Mouse (Mus musculus) 416B (cell line): ENCODE results near the gene Etl4.
"Not testable (repeated sequence)": the region's sequence is repeated elsewhere in the genome, so short reads cannot be mapped to it uniquely, and the experiment has no call there.

Experiments used
- DNase-seq: peaks from one replicate; pipeline ENCODE4 v3.0.0; 2011; ENCODE audit warnings: low read depth

The Etl4 gene

DNA sequence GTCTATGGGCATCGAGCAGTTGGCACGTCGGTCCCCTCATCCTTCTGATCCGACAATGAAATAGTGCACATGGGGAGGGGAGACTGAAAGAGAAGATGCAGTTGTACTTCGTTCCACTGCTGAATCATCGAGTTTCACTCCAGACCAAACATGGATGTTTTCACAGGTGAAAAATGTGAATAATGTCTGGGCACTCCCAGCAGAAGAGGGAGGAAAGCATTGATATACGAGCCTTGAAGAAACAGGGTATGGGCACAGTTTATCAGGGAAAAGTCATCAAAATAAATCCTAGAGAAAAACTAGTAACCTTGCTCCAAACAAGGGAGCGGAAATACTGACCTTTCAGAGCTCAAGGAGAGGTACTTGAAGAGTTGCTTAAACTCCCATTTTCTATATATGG, 744.5 kb downstream of the Etl4 start:
- no peak for DNase-seq

DNA sequence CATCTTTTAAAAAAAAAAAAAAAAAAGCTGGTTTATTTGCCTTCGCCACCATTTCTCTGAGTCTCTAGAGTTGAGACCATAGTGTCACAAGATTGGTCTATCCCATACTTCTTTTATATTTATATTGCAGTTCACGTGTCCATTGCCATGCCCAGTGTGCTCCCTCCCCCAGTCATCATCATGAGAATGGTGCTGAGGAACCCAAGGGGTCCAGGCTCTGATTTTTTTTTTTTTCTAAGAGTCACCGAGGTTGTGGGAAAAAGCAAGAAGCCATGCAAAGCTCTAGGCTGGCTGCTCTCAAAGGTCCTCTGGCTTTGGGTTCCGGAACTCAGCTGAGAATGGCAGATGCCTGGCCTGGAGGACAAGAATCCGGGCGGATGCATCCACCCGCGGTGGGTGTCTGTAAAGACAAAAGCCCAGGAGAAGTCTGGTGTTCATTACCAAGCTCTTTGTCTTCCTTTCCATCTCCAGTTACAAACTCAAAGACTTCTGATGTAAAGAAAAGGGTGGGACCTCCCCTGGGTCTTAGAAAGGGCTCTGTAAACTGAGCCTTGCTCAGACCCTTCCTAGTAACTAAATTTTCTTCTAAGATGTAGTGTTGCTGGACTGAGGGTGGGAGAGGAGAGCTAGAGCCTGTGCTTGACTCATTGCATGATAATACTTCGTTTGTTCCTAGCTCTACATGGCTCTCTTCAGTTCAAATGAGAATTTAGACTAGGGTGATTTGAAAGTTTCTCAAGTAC, 745.2 kb downstream of the Etl4 start:
- no peak for DNase-seq

DNA sequence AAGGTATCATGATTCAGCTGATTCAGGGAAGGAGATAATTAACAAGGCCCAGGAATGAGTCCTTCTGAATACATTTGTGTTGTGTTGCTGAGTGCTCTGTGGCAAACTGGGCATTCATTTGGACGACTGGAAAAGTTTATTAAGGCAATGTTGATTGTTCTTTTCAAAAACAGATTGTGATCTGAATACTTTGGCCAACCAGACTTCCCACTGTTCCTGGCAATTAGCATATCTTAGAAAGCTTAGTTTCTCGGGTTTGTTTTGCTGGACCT, 745.7 kb downstream of the Etl4 start:
- no peak for DNase-seq

DNA sequence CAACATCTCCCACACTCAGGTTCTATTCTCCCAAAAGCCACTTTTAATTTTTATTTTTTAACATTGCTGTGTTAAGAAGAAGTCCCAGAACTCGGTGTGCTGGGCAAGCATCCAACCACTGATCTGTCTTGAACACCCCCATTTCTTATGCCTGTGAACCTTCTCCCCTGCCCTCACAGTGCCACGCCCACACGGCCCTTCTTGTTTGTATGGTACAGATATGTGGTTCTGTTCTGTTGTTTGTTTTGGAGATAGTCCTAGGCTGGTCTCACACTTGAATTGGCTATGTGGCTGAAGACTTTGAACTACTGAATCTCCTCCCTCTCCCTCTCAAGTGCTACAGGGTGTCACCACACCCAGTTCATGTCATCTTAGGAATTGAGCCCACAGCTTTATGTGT, 748.3 kb downstream of the Etl4 start:
- no peak for DNase-seq

DNA sequence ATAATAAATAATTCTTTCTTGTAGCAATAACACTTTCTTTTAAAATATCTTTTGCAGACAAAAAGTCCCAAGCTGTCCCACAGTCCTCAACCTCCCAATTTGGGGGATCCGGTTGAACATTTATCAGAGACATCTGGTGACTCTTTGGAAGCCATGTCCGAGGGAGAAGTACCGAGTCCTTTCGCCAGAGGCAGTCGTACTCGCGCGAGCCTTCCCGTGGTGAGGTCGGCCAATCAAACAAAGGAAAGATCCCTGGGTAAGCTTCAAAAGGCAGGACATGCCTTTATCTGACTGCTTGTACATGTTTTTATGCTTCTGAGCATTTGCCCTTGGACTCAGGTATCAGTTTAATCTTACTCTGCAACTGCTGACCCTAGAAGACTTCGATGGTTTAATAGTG, 752.3 kb downstream of the Etl4 start:
- DNase-seq: no peak

DNA sequence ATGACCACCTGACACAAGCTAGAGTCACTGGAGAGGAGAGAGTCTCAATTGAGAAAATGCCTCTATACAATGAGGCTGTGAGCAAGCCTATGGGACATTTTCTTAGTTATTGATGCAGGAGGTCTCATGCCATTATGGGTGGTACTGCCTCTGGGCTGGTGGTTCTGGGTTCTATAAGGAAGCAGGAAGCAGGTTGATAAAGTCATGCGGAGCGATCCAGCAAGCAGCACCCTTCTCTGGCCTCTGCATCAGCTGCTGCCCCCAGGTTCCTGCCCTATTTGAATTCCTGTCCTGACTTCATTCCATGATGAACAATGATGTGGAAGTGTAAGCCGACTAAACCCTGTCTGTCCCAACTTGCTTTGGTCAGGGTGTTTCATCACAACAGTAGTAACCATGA, 753.1 kb downstream of the Etl4 start:
- no peak for DNase-seq

DNA sequence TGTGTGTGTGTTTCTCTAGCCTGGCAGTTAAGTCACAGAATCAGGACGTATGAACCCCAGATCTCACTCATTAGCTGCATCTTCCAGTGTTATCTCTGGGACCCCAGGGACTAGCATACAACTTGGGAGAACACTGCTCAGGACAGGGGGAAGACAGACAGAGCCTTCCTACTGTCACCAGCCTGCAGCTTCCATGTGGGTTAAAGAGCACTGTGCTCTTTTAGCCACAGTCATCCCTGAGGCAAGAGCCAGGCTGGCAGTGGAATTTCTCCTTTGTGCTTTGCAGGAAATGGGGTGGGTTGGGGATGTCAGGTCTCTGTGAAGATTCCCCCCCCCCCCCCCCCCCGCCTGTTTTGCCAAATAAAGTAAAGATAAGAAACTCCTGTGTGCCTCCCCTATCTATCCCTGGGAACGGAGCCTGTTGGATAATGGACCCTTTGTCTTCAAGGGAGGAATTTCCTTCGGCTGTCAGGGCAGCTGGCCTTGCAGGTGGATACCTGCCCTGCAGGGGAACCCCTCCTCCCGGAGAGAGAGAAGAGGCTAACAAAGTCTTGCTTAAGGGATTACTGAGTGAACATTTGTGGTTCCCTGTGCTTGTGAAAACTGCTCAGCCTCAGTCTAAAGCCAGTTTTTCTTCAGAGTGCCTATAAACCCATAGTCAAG, 755.9 kb downstream of the Etl4 start:
- DNase-seq: no peak

DNA sequence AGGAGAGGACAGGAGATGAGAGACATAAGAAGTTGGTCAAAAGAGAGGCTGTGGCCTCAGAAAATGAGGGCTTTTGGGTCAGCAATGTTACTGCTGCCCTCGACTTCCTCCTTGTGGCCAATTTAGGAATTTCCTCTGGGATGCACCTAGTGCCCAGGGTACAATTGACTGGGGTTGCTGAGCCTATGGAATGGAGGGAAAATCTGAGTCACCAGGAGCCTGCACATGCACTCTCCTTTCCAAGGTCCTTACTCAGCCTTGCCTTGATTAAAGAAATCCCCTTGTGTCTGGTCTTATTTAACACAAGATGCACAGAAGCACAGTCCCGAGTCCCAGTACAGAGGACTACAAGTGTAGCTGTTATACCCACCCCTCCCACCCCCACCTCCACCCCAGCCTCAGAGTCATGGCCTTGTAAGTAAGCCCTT, 756.5 kb downstream of the Etl4 start:
- peak; percentile 62 for DNase-seq

DNA sequence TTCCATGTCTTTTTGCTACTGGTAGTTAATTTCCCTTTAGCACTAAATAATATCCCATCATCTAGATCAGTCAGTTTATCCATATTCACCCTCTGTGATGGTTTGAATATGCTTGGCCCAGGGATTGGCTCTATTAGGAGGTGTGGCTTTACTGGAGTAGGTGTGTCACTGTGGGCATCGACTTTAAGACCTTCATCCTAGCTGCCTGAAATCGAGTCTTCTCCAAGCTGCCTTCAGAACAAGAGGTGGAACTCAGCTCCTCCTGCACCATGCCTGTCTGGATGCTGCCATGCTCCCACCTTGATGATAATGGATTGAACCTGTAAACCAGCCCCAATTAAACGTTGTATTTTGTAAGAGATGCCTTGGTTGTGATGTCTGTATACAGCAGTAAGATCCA, 758.3 kb downstream of the Etl4 start:
- DNase-seq: no peak

DNA sequence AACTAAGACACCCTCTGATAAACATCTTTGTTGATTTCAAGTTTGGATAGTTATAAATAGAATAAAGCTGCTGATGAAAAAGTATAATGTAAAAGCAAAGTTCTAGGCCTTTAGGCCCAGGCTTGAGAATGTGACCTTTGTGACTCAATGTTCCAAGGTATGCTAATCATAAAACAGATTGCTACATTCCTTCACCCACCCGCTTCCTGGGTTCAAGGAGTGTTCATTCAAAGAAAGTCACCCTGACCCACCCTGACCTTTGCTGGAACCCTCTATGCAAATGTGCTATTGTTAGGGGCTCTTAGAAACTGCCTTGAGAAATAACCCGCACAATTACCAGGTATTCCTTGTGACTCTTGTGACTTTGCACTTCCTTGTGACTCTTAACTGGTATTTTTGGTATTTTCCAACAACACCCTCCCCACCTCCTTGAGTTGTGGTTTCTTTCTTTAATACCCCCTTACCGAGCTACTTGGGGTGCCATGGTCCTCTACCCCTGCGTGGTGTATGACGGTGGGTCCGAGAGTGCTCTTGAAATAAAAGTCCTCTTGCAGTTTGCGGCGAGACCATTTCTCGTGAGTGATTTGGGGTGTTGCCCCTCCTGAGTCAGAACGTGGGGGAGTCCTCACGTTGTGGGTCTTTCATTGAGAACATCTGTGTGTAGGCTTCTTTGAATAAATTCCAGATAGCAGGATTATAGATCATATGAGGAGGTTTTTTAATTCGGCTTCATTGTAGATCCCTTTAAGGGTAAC, 758.9 kb downstream of the Etl4 start:
- not testable (repeated sequence) for DNase-seq

DNA sequence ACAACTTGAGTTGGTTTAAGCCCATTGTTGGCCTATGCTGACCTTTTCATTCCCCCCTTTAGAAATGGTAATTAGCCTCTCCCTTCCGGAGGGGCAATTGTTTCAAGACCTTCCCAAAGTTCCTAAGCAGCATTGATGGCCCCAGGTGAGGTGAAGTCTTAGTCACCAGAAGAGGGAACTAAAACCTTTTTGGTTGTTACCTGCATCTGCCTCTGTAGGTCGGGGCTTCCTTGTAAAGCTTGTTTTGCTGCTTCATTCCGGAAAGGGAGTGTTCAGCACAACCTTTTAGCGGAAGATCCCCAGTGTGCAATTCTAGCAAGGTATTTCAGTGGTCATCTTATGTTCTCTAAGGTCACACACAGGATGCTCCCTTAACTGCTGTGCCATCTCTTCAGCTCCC, 759.8 kb downstream of the Etl4 start:
- no peak for DNase-seq

DNA sequence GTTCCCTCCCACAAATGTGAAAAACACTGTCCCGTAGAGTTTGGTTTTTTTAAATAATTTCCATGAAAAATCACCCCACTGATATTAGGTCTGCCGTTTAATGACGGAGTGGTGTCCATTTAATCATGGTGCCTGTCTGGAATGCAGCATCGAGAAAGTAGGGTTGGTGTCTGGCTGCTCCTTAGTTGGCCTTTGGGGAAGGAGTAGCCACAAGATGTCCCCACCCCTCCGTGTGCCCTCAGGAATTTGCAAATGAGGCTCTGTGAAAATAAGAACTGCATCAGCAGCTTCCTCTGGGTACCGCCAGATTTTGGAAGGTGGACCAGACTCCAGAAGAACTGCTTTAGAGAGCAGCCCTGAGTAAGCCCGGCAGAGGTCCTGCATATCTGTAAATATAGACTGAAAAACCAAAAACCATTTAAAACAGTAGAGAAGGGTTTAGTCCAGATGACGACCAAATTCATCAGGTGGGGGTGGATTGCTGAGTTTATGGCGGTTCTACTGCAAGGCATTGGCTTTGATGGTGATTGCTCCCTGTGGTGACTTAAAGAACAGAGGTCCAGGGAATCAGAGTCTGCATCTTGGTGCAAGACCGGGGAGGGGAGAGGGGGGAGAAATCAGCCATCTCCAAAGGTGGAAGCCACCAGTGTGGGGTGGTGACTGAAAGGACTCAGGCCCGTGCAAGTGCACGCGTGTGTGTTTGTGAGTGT, 762.1 kb downstream of the Etl4 start:
- DNase-seq: no peak

DNA sequence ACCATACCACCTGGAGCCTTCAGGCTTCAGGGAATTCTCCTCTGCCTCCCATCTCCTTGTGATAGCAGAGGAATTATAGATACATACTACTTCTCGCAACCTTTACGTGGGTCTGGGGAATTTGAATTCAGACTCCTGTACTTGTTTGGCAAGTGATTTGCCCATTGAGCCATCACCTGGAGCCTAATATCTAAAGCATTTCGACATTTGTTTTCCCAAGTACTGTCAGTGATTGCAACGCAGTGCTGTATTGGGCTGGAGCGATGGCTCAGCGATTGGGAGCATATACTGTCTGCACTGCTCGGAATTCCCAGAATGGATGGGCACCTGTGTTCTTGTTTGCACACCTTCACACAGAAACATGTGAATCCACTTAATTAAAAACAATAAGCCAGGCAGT, 762.7 kb downstream of the Etl4 start:
- no peak for DNase-seq

DNA sequence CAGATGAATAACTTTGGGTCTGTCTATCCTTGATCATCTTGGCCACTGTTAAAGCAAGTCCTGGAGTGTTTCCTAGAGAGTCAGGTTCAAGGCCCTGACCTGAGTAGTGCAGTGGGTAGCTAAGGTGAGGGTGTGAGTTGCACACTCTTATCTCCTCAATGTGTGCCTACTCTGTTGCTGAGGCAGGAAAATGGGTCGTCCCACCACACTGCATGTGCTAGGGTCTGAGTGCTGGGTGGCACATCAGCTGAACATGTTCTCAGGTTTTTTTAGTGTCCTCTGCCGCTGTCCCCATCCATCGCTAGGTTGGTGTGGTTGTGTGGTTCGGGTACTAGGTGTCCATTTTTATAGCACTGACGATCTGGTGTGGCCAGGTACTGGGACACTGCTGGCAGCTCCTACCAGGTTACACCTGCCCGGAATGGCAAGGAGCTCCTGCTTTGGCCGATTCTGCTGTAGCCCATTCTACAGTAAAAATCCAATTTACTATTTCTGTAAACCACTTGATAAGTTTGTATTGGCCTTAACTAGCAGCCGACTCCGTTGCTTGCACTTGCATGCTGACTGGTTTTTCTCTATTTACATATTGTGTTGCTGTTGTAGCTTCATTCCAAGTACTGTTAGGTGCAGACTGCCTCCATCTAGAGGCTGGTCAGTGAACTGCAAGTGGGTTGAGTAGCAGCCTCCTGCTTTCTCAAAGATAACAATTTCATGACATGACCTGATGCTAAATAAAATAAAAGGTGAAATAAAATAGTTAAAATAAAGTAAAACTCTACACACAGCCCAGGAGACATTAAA, 763.4 kb downstream of the Etl4 start:
- peak; percentile 64 for DNase-seq

DNA sequence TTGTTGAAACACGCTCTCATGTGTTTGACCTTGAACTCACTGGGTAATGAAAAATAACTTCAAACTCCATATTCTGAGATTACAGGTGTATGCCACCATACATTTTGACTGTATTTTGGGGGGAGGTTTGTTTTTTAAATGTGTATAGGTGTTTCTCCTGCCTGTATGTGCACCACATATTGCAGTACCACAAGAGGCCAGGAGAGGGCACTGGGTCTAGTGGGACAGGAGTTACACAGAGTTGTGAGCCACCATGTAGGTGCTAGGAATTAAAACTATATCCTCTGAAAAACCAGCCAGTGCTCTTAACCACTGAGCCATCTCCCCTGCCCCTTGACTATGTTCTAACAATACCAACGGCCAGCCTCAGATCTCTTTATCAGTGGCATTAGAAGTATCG, 766.8 kb downstream of the Etl4 start:
- peak; percentile 33 for DNase-seq

DNA sequence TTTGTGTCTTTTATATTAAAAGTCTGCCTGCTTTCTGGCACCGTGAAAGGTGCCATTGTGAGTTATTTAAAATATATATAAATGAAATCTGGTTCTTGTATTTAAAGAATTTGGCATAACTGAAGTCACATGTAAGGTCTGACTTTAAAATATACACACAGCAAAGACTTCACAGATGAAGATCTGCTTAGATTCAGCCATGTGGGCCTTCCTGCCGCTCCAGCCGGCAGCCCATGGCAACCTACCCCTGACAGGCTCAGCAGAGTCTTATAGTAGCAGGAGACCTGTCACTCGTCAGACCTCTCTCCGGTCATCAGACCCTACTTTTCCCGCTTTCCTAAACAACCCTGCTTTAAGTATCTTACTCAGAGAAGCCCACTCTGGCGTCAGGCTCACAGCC, 769.2 kb downstream of the Etl4 start:
- DNase-seq: no peak

DNA sequence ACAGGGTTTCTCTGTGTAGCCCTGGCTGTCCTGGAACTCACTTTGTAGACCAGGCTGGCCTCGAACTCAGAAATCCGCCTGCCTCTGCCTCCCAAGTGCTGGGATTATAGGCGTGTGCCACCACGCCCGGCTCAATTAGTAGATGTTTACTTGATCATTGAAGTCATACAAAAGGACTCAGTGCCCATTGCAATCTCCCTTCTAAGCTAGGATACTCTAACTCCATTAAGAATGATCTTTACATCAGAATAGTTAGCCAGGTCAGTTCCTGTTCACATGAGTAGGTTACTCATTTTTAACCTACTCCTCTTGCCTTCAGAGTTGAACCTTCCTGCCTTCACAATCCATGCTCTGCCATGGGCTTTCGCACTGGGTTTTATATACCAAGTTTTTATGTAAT, 772.6 kb downstream of the Etl4 start:
- not testable (repeated sequence) for DNase-seq

DNA sequence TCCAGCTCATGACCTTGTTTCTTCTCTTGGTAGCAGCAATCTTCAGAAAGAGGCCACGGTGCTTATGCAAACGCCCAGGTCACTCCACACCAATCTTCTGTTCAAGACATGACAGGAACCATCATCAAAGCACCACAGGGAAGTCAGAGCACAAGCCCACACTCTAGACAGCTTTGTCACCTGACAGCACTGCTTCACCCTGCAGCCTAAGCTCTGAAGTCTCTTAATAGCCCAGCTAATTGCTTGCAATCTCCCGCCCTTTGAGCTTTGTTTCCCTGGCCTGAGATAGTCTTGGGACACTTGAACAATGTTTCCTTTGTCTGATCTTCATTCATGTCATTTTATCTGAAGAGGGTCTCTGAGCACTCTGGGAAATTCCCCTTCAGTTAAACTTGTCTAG, 779.8 kb downstream of the Etl4 start:
- no peak for DNase-seq

DNA sequence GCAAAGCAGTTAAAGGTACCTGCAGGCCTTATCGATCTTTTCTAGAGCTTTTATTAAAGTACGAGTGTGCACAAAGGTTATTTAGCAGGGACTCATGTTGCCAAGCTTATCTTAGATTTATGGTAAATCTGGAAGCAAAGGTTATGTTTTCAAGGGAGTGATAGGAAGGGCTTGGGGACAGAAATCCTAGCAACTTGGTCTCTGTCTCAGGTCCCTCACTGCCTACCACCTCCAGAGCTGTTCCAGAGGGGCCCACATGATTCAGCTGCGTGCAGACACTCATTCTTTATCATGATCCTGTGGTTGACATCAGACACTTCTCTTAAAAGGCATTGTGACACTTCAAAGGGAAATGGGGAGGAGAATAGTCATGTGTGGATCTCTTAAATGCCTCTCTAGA, 783.3 kb downstream of the Etl4 start:
- DNase-seq: peak; percentile 33

DNA sequence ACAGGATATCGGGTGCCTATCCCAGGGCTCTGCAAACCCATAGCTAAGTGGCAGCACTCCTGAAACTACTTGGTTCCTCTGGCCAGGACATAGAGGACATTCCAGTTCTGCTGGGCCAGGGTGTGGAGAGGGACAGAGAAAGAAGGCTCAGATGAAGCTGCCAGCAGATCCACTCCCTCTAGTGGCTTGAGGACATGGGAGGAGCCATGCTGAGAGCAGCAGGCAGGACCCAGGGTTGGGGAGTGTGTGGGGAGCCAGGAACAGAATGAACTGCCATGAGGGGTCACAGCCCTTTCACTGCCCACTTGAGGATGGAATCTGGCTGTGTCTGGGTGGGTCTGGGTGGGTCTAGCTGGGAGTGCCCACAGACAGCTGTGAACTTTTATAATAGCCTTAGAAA, 784.2 kb downstream of the Etl4 start:
- no peak for DNase-seq

DNA sequence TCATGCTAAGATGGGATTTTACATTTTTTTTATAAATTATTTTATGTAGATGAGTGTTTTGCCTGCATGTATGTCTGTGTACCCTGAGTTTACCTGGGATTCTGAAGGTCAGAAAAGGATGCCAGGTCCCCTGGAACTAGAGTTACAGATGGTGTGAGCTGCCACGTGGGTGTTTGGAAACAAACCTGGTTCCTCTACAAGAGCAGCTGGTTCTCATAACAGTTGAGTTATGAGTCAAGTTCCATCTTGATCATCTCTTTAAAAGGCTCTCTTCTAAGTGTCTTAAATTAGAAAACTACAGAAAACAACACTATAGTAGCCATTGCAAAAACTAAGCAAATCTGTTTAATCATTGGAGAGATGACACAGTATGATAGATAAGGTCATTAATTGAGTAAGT, 788.1 kb downstream of the Etl4 start:
- DNase-seq: no peak

DNA sequence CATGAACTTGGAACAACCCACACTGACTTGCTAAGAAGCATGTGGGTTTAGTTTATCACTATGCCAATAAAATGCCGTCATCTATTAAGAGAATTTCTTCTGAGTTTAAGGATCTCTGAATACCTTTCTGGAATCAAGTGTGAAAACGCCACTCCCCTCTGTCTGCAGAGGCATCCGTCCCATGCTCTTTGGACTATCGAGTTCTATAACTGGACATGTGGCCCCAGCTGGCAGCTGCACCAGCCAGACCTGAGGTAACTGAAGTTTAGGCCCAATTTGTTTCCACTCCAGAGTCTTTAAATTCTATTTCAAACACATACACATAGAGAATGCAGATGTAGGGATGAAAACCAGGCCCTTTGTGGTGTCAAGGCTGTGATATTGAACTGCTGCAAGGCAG, 795.5 kb downstream of the Etl4 start:
- no peak for DNase-seq
